Mouse (Mus musculus): ENCODE results near the gene Rbbp4.
"Not testable (repeated sequence)": the region's sequence is repeated elsewhere in the genome, so short reads cannot be mapped to it uniquely, and the experiment has no call there.

Rbbp4 gene

GRCm38 (mm10) chr4:129335216-129336074 is at the start of gene Rbbp4, which contains the start of gene Zbtb8os:
Rbbp4 (minus strand) TSS chr4:129335370.
Zbtb8os (plus strand) TSS chr4:129335695.
- peak; percentile 96 to 98 for DNase-seq (ENCODE audit: low spot score in 2 of 2)

- no peak for DNase-seq (ENCODE audit: low spot score in 2 of 2)
These were observed 49.3 kb upstream of the Rbbp4 start for GRCm38 (mm10) chr4:129384440-129384839.

GRCm38 (mm10) chr4:129383586-129383985 is 48.4 kb upstream of the Rbbp4 start:
- no peak for DNase-seq (ENCODE audit: low spot score in 2 of 2)

GRCm38 (mm10) chr4:129382488-129382887 is 47.3 kb upstream of the Rbbp4 start:
- no peak for DNase-seq (ENCODE audit: low spot score in 2 of 2)

GRCm38 (mm10) chr4:129382029-129382428 is 46.9 kb upstream of the Rbbp4 start:
- no peak for DNase-seq (ENCODE audit: low spot score in 2 of 2)

- no peak for DNase-seq (ENCODE audit: low spot score in 2 of 2)
These were observed 46.0 kb upstream of the Rbbp4 start for GRCm38 (mm10) chr4:129381148-129381547.

- DNase-seq (ENCODE audit: low spot score in 2 of 2) = no peak
These were observed 44.6 kb upstream of the Rbbp4 start for GRCm38 (mm10) chr4:129379805-129380204.

GRCm38 (mm10) chr4:129377601-129378390 is 42.6 kb upstream of the Rbbp4 start, which contains the start of gene Zbtb8a:
Zbtb8a (minus strand) TSS chr4:129378116.
- peak; percentile 21 to 38 for DNase-seq (ENCODE audit: low spot score in 2 of 2)

GRCm38 (mm10) chr4:129376961-129377545 is 41.9 kb upstream of the Rbbp4 start:
- DNase-seq (ENCODE audit: low spot score in 2 of 2) = peak; percentile 25 to 40

- no peak for DNase-seq (ENCODE audit: low spot score in 2 of 2)
These were observed 40.7 kb upstream of the Rbbp4 start for GRCm38 (mm10) chr4:129375821-129376220.

- DNase-seq (ENCODE audit: low spot score in 2 of 2) = no peak
These were observed 39.8 kb upstream of the Rbbp4 start for GRCm38 (mm10) chr4:129375000-129375399.

- no peak for DNase-seq (ENCODE audit: low spot score in 2 of 2)
These were observed 39.1 kb upstream of the Rbbp4 start for GRCm38 (mm10) chr4:129374219-129374755.

- DNase-seq (ENCODE audit: low spot score in 2 of 2) = no peak
These were observed 38.2 kb upstream of the Rbbp4 start for GRCm38 (mm10) chr4:129373202-129373976.

GRCm38 (mm10) chr4:129371391-129371790 is 36.2 kb upstream of the Rbbp4 start:
- DNase-seq (ENCODE audit: low spot score in 2 of 2) = no peak

- DNase-seq (ENCODE audit: low spot score in 2 of 2) = no peak
These were observed 30.1 kb upstream of the Rbbp4 start for GRCm38 (mm10) chr4:129365224-129365623.

- DNase-seq (ENCODE audit: low spot score in 2 of 2) = no peak
These were observed 29.2 kb upstream of the Rbbp4 start for GRCm38 (mm10) chr4:129364379-129364778.

GRCm38 (mm10) chr4:129363463-129363862 is 28.3 kb upstream of the Rbbp4 start:
- no peak for DNase-seq (ENCODE audit: low spot score in 2 of 2)

- DNase-seq (ENCODE audit: low spot score in 2 of 2) = no peak
These were observed 27.6 kb upstream of the Rbbp4 start for GRCm38 (mm10) chr4:129362771-129363170.

- not testable (repeated sequence) for DNase-seq (ENCODE audit: low spot score in 2 of 2)
These were observed 27.1 kb upstream of the Rbbp4 start for GRCm38 (mm10) chr4:129362238-129362637.

- no peak for DNase-seq (ENCODE audit: low spot score in 2 of 2)
These were observed 22.5 kb upstream of the Rbbp4 start for GRCm38 (mm10) chr4:129357613-129358163.

GRCm38 (mm10) chr4:129354236-129354635 is 19.1 kb upstream of the Rbbp4 start:
- DNase-seq (ENCODE audit: low spot score in 2 of 2) = peak; percentile 15

Data from right cerebral cortex, adult 2 months (tissue).